Mouse (Mus musculus) kidney, postnatal 0 days (tissue): ENCODE data around the gene Ttll5. TPM values are rescaled to one million over a fixed set of nuclear protein-coding genes. Genes with fewer than 3 reads are reported as not detected.

Experiments used
- ATAC-seq: fragments of 200-750 bp; cut with Nextera tagmentation; replicated peaks from 2 replicates; pipeline ENCODE4 v1.8.0; 2017; ENCODE audit warnings: low read depth, moderate number of reproducible peaks, moderate TSS enrichment, moderate library complexity; ENCODE audit not compliant: low FRiP score
- DNase-seq: peaks from one replicate; pipeline ENCODE4 v3.0.0-alpha.2; 2016; ENCODE audit warnings: low spot score
- H3K27ac ChIP-seq: fragments of 300-500 bp; sonication (generic); 2 replicates; pipeline ENCODE4 v1.5.1; 2014; ENCODE audit warnings: mild to moderate bottlenecking
- H3K27me3 ChIP-seq: fragments of 300-500 bp; sonication (generic); 2 replicates; pipeline ENCODE4 v1.6.1; 2014; ENCODE audit warnings: low read length, mixed read lengths; ENCODE audit not compliant: insufficient read depth
- H3K36me3 ChIP-seq: fragments of 300-500 bp; sonication (generic); 2 replicates; pipeline ENCODE4 v1.6.1; 2014; ENCODE audit warnings: low read length, mixed read lengths; ENCODE audit not compliant: insufficient read depth
- H3K4me1 ChIP-seq: fragments of 300-500 bp; sonication (generic); replicated peaks from 2 replicates; pipeline ENCODE4 v1.6.1; 2014; ENCODE audit warnings: antibody characterized with exemption, low read length, mixed read lengths; ENCODE audit not compliant: insufficient read depth
- H3K4me2 ChIP-seq: fragments of 300-500 bp; sonication (generic); 2 replicates; pipeline ENCODE4 v1.6.1; 2014; ENCODE audit warnings: mild to moderate bottlenecking, low read length, moderate library complexity, mixed read lengths
- H3K4me3 ChIP-seq: fragments of 300-500 bp; sonication (generic); replicated peaks from 2 replicates; pipeline ENCODE4 v1.5.1; 2014; ENCODE audit warnings: low read depth, low read length
- H3K9ac ChIP-seq: fragments of 300-500 bp; sonication (generic); 2 replicates; pipeline ENCODE4 v1.6.1; 2014; ENCODE audit warnings: low read depth, low read length
- H3K9me3 ChIP-seq: fragments of 300-500 bp; sonication (generic); replicated peaks from 2 replicates; pipeline ENCODE4 v1.6.1; 2016; ENCODE audit warnings: low read length, inconsistent platforms, mixed read lengths
- CTCF ChIP-seq: IDR thresholded peaks from 2 replicates; pipeline ENCODE4 v1.5.1; 2016; ENCODE audit warnings: antibody characterized with exemption, low read depth, mild to moderate bottlenecking, moderate library complexity
- WGBS: fragments of 180-500 bp; shearing (Covaris S2); extraction: QIAGEN DNeasy Blood & Tissue Kit; methylation state at CpG from one replicate; pipeline ENCODE4 v1.1.7; 2014; 5-methylcytosine and 5-hydroxymethylcytosine counted together
- polyA plus RNA-seq: library from polyadenylated mRNA; unstranded; fragments of >200 nt; fragmentation: Nextera tagmentation; extraction: Ambion mirVana; gene quantifications from 2 replicates; pipeline ENCODE4 v1.2.1, GENCODE M21; 2015

The Ttll5 gene
- polyA plus RNA-seq, 1 experiment from 2014 or later: 6.8 TPM

DNA sequence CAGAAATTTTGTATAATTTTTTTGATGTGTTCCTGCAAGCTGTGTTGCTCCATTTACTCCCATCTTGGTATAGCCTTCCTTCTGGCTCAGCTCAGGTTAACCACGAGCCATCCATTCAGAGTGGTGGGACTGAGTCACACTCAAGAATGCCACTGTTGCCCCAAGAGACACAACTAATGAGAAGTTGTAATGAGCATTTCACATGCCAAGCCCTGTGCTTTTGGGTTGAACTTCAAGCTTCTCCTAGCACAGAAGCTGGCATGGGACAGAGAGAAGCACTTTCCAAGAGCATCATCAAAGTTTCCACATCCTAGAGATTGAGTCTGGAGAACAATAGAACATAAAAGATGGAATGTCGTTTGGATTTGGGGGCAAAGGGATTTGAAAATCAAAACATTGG lies 190.7 kb downstream of the Ttll5 start:
- Histone ChIP-seq H3K4me1 (no peaks in the 10 kb centered on the region), H3K27me3 (no peaks in the 10 kb centered on the region), H3K4me3 (no peak overlapping the region), H3K36me3 (no peaks in the 10 kb centered on the region), H3K27ac (no peak overlapping the region), H3K9me3 (no peaks in the 10 kb centered on the region), H3K9ac (no peak overlapping the region), H3K4me2 (no peak overlapping the region)
- TF ChIP-seq CTCF: no peak
- ATAC-seq (no peak), DNase-seq (no peak)
- 73% methylated on average over 2 of the region's 2 CpGs for WGBS

DNA sequence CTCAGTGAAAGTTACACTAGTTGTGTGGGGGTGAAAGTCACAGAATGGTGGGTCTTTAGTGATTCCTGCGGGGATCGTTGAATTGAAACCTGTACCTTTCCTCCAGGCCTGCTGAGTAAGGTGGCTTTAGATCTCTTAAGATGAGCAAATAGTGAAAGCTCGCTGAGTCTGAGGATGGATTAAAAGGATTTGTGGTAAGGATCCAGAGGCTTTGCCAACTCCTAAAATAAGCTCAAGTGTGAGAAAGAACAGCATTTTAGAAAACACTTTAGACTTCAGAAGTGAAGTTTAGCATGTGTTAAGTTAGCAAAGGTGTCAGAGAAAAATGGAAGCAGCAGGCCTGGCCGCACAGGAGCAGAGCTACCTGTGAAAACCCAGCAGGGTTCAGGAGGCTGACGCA lies 192.9 kb downstream of the Ttll5 start:
- H3K4me2 ChIP-seq: no peak overlapping the region
- 78% methylated on average over 5 of the region's 5 CpGs for WGBS
- H3K4me3 ChIP-seq: no peak overlapping the region
- DNase-seq: no peak
- TF ChIP-seq CTCF: no peak
- no peaks in the 10 kb centered on the region; the same call in 1 of the 2 replicates for H3K4me1 ChIP-seq
- ATAC-seq: no peak
- no peaks in the 10 kb centered on the region for H3K27me3 ChIP-seq
- H3K27ac ChIP-seq: no peak overlapping the region
- no peak overlapping the region for H3K9ac ChIP-seq
- no peaks in the 10 kb centered on the region for H3K9me3 ChIP-seq
- no peaks in the 10 kb centered on the region for H3K36me3 ChIP-seq

DNA sequence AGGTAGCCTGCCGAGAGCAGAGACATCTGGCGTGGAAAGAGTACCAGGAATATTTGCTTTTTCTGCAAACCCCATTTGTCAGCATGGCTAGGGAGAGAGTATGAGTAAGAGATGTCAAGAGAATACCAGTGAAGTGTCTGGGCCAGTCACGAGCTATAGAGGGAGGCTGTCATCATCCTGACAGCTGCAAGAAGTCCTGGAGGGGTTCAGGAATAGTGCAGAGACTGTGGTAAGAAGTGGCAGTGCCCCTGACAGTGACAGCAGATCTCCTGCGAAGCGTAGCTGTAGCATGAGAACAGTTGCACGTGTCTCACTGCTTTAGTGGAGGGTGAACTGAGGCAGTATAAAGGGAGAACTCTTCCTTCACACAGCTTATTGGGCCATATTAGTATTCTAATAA lies 197.1 kb downstream of the Ttll5 start:
- 75% methylated on average over 6 of the region's 6 CpGs for WGBS
- DNase-seq: no peak

DNA sequence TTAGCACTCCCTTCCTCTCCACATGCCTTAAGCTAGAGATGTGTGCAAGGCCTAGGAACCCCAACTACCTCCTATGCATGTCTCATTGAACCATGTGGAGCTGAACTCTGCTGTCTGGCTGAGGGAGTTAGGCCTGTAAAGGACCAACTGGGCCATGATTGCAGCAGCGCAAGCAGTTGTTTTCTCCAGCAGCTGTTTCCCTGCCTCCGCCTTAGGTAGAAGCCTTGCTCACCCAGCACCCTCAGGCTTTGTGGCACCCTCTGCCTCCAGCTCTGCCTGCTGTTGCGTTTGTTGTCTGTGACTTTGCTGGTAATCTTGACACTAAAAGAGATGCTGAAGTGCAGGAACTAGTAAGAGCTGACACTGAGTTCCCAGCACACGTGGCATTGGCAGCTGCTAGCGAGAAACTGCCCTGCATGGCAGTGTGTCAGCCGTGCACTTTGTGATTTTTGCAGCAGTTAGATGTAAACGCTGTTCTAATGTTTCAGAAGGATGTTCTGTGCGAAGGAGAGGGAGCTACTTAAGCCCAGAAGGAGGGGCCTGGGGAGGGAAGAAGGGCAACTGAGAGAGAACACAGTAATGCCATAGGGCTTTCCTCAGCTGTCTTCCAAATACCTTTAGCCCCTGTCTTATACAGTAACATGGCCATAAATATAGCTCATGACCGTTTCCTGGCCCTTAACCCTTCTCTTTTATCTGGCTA lies 198.0 kb downstream of the Ttll5 start:
- no peaks in the 10 kb centered on the region; the same call in 1 of the 2 replicates for H3K4me1 ChIP-seq
- DNase-seq: no peak
- H3K4me2 ChIP-seq: no peak overlapping the region
- ATAC-seq: no peak
- no peak overlapping the region for H3K4me3 ChIP-seq
- H3K9me3 ChIP-seq: no peaks in the 10 kb centered on the region
- peaks cover 3% of the 10 kb centered on the region; the same call in 1 of the 2 replicates for H3K36me3 ChIP-seq
- 47% methylated on average over 9 of the region's 9 CpGs for WGBS
- H3K27ac ChIP-seq: no peak overlapping the region
- TF ChIP-seq CTCF: no peak
- no peak overlapping the region for H3K9ac ChIP-seq
- H3K27me3 ChIP-seq: no peaks in the 10 kb centered on the region

More for the DNA sequence above, 197.1 kb downstream of the Ttll5 start:
- Histone ChIP-seq H3K4me1 (no peaks in the 10 kb centered on the region; the same call in 1 of the 2 replicates), H3K36me3 (peaks cover 3% of the 10 kb centered on the region; the same call in 1 of the 2 replicates), H3K9me3 (no peaks in the 10 kb centered on the region), H3K4me3 (no peak overlapping the region), H3K27ac (no peak overlapping the region), H3K4me2 (no peak overlapping the region), H3K9ac (no peak overlapping the region), H3K27me3 (no peaks in the 10 kb centered on the region)
- no peak for TF ChIP-seq CTCF
- ATAC-seq: no peak

DNA sequence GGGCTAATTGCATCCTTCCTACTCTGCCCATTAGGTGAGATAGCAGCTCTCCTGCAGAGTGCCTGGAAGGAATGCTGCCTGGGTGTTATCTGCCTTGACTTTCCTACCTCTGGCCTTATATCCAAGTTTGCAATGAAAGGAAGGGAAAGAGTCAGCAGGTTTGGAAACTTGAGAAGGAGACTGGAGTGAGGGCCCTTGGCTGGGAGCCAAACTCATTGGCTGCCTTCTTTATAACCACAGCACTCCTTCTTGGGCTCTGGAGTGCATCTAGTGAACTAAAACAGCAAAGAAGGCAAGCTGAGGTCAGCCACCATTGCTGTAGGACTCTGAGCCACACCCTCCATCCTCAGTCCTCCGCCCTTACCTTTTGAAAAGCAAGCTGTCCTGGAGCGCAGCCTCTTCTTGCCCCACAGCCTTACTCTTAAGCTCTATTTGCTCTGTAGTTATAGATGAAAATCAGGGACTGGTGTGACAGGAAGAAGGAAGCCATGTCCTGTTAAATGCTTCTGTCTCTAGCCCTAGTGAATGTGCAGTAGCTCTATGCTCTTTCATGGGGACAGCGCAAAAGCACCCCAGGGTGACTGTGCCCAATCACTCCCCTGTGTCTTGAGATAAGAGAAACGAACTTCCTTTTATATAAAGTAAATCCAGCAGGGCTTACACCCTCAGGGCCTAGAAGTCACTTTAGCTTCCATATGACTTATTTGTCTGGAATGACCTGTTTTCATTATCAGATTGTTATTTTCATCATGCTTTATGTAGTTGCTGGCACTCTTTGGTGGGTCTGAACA lies 198.8 kb downstream of the Ttll5 start:
- Histone ChIP-seq H3K27ac (no peak overlapping the region), H3K4me3 (no peak overlapping the region), H3K36me3 (peaks cover 3% of the 10 kb centered on the region; the same call in 1 of the 2 replicates), H3K27me3 (no peaks in the 10 kb centered on the region), H3K9ac (no peak overlapping the region), H3K9me3 (no peaks in the 10 kb centered on the region), H3K4me2 (no peak overlapping the region), H3K4me1 (no peaks in the 10 kb centered on the region; the same call in 1 of the 2 replicates)
- peak; percentile 61 for DNase-seq
- TF ChIP-seq CTCF: no peak
- 73% methylated on average over 4 of the region's 4 CpGs for WGBS
- ATAC-seq: no peak

DNA sequence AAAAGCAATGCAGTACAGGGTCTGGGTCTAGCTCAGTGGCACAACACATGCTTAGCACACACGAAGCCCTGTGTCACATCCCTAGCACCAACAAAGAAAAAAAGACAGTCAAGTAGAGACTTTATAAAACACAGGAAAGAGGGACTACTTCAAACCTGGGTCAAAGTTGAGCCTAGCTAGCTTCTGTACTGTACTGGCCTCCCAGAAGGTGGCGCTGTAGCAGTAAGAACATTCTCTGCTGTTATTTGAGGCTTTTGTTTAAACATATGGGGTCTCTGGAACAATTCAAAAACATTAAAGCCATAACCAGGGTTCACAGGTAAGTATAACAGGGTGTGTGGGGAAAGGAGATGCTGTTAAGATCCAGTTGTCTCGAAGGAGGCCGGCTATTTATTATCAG lies 200.0 kb downstream of the Ttll5 start:
- peak; percentile 74 for TF ChIP-seq CTCF
- DNase-seq (peak; percentile 70), ATAC-seq (no peak)
- no peaks in the 10 kb centered on the region for H3K9me3 ChIP-seq
- no peak overlapping the region for H3K4me2 ChIP-seq
- no peaks in the 10 kb centered on the region; the same call in 1 of the 2 replicates for H3K4me1 ChIP-seq
- 57% methylated on average over 4 of the region's 4 CpGs for WGBS
- H3K4me3 ChIP-seq: no peak overlapping the region
- peaks cover 3% of the 10 kb centered on the region; the same call in 1 of the 2 replicates for H3K36me3 ChIP-seq
- H3K27me3 ChIP-seq: no peaks in the 10 kb centered on the region
- no peak overlapping the region for H3K27ac ChIP-seq
- no peak overlapping the region for H3K9ac ChIP-seq
